Mouse (Mus musculus) C2C12 (cell line): Measurements from ENCODE around the gene Mthfd1l.

Experiments
- CEBPB ChIP-seq: IDR thresholded peaks from one replicate; pipeline ENCODE4 v1.6.1; 2011; ENCODE audit warnings: low read depth, mild to moderate bottlenecking, control low read depth, moderate library complexity
- CTCF ChIP-seq: IDR thresholded peaks from one replicate; pipeline ENCODE4 v1.5.1; 2011; ENCODE audit not compliant: control insufficient read depth, insufficient read depth, insufficient read length
- MAX ChIP-seq: IDR thresholded peaks from one replicate; pipeline ENCODE4 v1.6.1; 2011; ENCODE audit warnings: mild to moderate bottlenecking, control low read depth
- MYOD1 ChIP-seq: IDR thresholded peaks from one replicate; pipeline ENCODE4 v1.6.1; 2011; ENCODE audit warnings: low read depth; ENCODE audit not compliant: control insufficient read depth, insufficient read length

DNA sequence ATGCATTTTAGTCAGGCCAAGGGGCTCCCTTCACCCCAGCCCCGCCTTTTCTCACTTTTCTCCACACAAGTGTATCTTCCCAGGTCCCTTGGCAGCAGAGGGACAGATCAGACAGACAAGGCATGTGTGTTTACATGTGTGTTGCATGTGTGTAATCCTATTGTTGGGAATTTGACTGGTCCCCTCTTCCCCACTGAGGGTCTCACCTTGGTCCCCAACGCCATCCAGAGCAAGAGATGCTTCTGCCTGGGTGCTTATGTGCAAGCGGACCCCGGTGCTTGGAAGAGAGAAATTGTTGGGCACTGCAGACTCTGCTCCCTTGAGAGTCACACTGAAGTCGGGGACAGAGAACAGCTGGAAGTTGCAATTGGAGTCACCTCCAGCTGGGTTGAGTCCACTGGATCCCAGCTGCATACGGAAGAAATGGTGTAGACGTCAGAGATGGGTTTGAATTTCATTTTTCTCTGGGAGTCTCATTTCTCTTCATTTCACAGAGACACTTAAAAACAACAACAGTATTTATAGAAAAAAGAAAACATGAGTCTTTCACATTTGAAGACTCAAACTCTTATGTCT is 25.0 kb downstream of the Mthfd1l start:
- TF ChIP-seq CTCF (no peak), MYOD1 (no peak), MAX (no peak), CEBPB (no peak)
